Mouse (Mus musculus) granulocyte monocyte progenitor cell, adult 5-6 weeks (primary cell): Measurements from ENCODE around the gene Ldlrad3. TPM values are rescaled to one million over a fixed set of nuclear protein-coding genes. Genes with fewer than 3 reads are reported as not detected.

ENCODE experiments used
- ATAC-seq: replicated peaks from 2 replicates; pipeline ENCODE4 v1.8.0; 2016; ENCODE audit warnings: mild to moderate bottlenecking, moderate TSS enrichment, inconsistent platforms; ENCODE audit not compliant: poor library complexity, severe bottlenecking
- total RNA-seq, 2 experiments: library from RNA; stranded (forward) in 1 of 2; stranded (reverse) in 1 of 2; fragments of 200-712, 200-1000 nt in 1 of 2; fragments of >200 nt in 1 of 2; fragmentation: Nextera tagmentation in 1 of 2; gene quantifications; 2 replicates each; pipeline ENCODE4 v1.2.3; 2014 to 2017

The Ldlrad3 gene
- total RNA-seq, 2 experiments from 2014 or later = 25.7 to 30.3 TPM

DNA sequence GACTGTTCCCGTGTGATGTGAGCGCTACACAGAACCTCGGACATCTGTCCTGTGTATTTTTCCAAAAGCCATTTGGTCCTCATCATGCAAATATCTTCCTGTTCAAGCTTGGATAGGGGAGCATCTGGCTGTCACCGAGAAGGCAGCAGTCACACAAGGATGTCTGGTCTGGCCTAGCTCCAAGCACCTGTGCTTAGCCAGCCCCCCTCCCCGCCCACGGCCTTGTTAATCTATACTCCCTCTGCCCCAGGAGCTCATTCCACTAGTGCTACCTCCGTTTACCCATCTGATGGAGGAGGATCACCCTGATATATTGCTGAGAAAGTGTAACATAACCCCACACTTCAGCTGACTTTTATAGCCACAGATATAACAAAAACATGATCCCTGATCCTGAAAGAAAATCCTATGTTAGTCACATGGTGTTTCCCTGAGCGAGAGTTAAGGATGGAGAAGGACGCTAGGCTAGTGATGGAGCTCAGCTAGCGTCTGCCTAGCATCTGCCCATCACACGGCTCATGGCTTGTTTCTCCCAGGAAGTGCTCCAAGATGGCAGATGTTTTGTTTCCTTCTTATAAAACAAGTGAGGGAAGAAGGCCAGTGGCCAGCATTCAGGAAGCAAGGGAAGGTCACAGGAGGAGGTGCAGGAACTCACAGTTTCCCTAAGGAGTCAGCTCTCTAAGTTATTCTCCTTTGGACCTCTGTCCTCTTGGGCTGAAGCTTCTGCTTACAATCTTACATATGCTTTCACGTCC lies 66.3 kb downstream of the Ldlrad3 start:
- no peak for ATAC-seq

DNA sequence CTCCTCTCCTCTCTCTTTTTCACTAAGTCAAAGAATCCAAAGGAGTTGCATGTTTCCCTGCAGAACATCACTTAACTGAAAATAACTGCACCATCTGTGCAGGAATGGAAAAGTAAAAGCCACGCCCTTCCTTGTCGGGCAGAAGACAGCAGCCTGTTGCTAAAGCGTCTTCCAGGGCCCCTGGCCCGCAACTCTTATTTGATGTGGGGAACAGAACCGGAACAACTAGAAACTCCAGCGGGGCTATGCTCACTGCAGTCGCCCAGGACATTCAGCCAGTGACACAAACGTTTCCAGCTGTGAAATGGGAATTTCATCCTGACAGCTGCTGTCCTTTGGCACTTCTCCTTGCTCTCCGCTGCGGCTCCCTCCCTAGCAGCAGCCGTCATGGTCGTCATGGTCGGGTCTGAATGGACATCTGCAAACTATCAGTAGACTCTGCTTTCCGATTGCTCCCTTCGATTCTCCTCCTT lies 67.2 kb downstream of the Ldlrad3 start:
- ATAC-seq = no peak

DNA sequence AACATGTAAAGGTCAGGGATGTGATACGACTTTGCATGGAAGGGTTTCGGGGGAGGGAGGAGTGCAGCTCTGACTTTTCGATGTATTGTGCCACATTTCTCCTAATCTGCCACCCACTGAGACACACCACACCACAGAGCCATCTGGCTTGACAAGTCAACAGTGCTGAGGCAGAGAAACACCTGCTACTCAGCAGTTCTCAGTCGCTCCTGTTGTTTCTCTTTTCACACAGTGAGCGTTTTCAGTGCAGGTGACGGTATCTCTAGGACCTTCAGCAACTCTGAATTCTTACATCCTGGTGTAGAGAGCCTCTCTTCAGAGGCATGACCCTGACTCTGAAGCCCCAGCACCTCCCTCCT lies 68.8 kb downstream of the Ldlrad3 start:
- peak; percentile 24; the same call in 1 of the 2 replicates for ATAC-seq

DNA sequence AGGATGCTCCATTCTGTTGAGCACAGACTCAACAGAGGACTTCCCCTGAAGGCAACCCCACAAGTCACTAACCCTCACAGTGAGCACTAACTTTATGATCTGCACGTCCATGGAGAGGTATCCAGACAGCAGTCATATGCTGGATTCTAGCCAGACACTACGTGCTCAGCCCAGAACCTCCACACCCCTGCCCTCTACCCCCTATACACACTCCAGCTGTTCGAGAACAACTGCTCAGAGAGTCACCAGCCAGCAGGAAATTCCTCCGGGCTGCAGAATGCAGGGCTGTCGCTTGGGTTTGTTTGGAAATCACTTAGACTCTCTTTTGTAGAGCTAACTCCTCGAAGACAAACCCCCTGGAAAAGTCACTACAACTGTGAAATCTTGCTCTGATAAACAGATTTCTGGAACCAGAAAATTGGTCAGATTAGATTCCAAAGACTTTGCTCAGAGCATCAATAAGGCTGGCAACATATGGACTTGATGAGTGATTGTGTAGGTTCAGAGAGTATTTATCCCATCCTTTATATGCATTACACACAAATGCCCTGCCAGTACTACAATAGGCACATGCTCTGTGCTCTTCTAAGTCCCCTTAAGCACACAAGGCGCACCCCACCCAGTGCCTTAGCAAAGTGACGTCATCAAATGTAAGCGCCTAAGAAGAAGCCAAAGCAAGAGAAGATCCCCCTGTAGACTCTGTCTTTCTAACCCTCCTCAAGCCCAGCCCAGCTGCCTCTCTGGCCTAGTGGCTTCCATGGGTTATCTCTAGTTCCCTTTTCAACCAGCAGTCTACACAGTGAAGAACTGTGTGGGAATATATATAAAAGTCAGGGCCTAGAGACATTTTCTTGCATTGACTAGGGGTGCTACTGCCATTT lies 69.4 kb downstream of the Ldlrad3 start:
- peak; percentile 31; the same call in 1 of the 2 replicates for ATAC-seq

DNA sequence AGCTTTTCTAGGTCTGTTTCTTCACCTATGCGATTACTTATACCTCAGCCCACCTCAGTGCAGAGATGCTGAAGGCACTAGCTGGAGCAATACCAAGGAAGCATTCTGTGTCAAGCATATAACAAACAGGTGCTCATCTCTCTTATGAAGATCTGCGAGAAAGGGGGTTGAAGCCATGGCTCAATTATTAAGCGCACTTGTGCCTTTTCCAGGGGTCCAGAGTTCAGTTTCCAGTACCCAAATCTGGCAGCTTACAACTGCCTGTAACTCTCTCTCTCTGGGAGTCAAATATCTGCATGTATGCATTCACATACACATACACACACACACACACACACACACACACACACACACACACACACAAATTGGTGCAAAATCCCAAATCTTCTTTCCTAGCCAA lies 72.4 kb downstream of the Ldlrad3 start:
- ATAC-seq = no peak

DNA sequence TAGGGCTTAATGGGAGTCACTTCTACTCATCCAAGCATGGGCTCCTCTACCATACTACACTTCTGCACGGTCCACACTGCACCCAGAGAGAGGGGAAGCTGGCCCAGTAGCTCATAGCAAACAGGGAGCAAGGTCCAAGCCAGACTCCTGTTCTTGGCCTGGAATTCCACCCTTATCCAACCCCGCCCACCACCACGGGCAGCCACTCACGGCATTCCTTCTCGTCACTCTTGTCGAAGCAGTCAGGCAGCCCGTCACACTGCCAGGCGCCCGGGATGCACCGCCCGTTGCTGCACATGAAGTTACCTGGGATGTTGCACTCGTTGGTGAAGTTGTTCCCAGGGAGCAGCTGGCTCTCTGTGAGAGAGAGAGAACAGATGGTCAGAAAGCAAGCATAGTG lies 72.9 kb downstream of the Ldlrad3 start:
- no peak for ATAC-seq

DNA sequence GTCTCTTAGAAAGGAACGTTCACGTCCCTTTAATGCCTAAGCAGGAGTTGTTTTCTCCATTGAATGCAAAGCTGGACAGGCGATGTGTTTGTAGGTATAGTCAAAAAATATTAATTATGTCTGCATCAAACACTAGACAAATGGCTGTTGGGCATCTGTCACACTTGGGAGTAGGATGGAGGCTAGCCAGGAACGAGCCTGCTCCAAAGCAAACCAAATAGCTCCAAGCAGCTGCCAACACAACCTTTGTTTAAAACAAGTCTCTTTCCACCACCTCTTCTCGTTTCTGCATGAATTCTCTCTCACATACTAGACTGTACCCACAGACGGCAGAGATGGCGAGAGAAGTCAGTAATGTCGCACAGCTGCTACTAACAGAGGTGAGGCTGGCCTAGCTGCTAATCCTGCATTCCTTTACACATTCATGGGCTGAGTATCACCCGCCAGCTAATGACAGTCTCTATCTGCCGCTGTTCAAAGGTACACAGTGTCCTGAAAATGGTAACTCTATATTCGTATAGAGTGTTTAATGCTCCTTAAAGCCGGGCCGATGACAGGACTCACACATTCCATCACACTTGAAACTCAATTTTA lies 74.2 kb downstream of the Ldlrad3 start:
- ATAC-seq = no peak

DNA sequence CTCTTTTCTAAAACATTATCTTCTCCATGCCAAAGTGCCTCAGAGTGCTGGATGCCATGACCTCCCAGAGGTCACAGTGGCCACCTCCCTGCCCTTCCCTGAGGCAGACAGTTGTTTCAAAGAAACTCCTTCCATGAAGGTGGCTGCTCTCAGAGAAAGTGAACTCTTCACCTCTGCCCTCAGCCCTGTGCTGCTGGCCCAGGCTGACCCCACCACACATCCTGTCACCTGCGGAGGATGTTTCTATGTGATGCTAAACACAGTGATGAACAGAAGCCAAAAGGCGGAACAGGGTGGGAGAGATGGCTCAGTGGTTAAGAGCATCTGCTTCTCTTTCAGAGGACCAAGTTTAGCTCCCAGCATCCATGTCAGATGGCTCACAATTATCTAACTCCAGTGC lies 75.9 kb downstream of the Ldlrad3 start:
- ATAC-seq = no peak

DNA sequence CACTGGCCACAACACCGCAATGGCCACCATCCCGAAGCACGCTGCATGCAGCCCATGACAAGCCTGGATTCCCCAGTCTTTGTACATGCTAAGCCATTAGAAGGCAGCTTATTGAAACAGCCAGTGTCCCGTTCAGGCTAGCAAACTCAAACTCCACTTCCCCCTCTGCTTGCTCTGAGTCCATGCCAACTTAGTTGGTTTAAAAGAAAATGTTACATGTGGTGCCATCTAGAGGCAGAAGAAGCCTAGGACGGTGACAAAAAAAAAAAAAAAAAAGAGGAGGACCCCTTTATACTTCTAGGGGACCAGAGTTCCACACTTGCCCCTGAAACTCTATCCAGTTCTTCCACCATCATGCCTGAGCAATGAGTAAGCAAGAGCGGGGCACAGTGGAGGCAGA lies 78.9 kb downstream of the Ldlrad3 start:
- ATAC-seq = peak; percentile 78

DNA sequence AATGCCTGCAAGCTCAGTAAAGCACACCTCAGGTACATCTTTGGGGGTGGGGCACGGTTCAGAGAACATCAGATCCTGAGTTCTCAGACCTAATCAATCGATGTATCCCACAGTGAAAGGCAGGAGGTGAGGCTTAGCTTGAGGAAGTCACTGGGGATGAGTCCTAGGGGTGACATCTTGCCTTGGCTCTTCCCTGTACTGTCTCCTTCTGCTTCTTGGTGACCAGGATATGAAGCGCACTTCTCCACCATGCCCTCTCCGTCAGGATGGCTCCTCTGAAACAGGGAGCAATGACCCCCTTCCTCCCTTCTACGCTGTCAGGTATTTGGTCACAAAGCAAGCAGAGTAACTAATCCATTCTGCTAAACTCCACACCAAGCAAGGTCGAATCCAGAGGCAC lies 79.5 kb downstream of the Ldlrad3 start:
- ATAC-seq = no peak

DNA sequence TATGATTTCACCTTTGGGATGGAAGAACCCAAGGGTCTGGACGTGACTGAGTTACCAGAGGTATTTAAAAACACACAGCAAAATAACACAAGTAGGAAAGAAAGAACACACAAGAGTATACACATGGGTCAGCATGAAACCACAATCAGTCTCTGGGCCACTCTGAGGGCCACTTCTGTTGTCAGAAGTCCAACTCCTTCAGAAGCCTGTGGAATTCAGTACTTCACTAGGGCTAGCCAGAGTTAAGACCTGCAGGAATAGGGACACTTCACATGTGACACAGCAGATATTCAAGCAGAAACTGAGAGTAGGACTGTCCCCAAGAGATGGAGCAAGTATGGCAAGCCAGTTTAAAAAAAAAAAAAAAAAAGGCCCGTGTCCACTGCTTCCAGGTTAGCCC lies 80.7 kb downstream of the Ldlrad3 start:
- no peak for ATAC-seq

DNA sequence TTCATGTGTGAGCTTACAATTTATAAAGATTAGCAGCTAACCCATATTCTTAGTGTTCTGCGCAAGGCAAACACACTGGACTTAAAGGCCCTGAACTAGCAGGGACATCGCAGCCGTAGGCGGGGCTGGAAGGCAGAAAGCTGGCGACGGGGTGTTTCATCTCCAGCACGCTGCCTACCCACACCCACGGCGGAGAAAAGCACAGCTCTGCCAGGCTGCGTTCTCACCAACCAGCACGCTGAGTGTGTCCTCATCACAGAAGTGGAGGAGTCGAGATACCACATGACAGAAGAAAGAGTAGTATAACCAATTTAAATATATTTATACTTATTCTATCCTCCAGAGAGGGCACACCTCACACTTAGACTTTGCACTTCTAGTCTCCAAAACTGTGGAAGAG lies 82.2 kb downstream of the Ldlrad3 start:
- ATAC-seq = no peak

DNA sequence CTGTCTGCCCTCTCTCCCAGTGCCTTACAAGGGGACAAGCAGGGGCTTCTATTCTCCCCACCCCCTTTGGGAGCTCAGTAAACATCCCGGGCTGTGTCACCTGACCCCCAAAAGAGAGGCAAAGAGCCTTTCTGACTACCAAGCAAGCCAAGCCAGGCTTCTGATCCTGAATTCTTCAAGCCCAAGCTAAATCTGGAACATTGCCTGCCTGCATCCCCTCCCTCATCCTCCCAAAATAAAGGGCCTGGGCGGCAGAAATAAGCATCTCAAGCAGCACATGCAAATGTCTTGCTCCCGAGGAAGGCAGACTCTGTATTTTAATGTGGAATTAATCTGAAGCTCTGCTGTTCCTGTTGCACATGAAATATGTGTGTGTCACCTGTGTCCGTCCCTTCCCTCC lies 85.7 kb downstream of the Ldlrad3 start:
- no peak for ATAC-seq

DNA sequence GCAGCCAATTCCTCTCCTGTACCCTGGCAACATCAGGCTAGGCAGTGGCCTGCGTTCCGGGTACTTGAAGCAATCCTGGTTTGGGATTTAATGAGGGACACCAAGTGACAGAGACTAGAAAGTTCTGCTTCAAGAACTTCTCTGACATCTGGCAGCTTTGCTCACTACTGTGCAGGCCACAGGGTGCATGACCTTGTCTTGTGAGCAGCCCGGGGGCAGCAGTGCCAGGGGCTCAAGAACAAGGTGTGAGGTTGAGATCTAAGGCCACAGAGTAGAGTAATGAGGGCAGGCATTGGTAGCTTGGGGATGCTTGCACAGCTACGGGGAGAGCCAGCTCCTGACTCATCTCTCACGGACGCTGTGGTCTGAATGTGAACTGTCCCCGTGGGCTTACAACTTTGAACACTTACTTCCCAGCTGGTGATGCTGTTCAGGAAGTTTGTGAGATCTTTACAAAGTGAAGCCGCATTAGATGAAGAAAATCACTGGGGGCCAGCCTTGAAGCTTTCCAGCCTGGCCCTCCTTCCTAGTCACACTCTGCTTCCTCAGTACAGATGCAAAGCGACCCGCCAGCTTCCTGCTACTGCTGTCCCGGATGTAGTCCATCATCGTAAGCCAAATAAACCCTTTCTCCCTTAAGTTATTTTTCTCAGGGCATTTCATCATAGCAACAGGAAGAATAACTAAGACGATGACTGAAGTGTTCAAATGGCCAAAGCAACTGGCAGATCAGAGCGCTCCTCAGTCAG lies 86.3 kb downstream of the Ldlrad3 start:
- no peak for ATAC-seq

DNA sequence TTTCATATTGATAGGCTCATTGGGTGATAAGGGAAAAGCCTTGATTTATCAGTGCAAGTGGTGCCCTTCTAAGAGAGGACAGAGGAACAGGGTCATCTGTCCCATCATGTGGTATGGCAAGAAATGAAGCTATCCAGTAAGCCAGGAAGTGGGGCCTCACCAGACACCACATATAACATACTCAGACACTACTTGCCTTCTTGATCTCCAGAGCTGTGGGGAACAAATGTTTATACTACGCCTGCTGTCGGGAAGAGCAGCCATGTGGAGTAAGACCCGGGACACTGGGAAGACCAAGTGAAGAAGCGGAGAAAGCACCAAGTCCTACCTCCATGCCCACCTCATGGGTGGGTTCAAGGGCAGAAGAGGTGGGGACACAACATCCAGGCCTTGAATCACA lies 86.9 kb downstream of the Ldlrad3 start:
- ATAC-seq = no peak

DNA sequence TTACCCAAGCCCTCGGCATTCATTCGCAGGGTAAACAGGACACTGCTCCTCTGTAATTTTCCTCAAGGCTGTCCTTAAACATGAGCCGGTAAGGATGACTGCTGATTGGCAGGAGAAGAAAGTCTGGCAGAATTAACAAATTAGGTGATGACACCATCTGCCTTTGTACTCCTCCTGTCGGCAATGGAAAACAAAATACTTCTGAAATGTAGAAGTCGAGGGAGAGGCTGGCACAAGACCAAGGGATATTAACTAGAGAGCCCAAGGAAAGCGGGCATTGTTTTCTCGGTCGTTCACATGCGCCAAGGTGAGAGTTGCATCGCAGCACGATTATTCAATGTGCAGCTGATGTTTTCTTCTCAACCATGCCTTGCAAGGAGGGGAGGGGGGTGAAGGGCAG lies 91.4 kb downstream of the Ldlrad3 start:
- no peak for ATAC-seq

DNA sequence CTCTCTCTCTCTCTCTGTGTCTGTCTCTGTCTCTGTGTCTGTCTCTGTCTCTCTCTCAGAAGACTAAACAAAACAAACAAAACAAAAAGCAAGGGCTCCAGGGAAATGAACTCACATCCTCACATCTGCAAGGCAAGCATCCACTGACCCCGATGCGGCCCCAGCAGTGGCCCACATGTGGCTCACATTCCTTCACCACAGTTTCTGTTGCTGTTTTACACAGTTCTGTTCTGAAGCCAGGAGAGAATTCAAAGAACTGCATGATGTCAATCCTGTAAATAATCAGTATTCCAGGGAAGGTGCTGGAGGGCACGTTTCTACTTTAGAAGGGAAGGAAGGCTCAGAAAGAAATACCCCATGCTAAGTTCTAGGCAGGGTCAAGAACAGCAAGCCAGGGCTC lies 91.9 kb downstream of the Ldlrad3 start:
- ATAC-seq = no peak

DNA sequence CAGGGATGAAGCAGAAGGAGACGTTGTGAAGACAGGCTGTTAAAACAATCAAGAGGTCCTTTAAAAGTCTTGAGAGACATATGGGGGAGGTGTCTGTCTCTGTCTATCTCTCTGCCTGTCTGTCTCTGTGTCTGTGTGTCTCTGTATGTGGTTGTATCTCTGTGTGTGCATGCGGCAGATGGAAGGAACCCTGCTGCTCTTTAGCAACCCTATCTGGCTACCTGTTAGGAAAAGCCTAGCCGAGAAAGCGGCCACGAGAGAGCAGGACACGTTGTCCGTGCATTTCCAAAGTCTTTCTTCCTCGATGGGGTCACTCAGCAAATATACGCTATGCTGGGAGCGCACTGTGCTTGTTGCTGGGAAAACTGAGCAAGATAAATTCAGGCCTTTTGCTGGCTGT lies 93.6 kb downstream of the Ldlrad3 start:
- no peak for ATAC-seq

DNA sequence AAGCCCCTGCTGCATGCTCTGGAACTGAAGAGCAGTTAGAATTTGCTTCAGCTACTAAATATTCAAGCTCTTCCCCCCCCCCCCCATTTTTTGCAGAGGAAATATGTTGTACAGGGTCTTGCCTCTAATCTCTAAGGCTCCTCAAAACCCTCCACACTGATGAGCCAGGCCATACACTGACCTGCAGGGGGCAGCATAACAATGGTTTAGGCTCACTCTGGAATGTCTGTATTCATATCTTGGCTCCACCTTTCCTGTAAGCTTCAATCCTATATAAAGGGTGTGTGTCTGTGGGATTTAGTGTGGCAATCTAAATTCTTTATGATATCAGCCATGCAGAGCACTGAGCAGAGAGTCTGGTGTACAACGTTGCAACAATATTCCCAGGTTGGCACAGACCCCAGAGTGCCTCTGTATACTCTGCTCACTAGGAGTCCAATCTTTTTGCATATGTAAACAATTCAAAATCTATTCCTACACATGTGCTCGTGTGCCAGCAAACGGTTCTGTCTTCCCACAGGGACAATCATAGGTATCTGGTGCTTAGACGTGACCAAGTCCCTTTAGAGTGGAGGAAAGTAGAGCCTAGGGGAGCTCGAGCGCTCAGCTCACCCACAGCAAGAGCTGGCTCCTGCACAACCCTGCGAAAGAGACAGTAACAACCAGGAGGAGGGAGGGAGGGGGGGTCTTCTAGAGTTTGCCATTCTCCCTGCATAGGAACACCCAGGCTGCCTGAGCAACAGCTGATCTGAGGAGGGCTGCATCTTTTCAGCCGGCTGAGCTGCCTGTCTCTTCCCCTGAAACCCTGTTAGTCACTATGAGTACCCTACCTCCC lies 94.5 kb downstream of the Ldlrad3 start:
- peak; percentile 77 for ATAC-seq

DNA sequence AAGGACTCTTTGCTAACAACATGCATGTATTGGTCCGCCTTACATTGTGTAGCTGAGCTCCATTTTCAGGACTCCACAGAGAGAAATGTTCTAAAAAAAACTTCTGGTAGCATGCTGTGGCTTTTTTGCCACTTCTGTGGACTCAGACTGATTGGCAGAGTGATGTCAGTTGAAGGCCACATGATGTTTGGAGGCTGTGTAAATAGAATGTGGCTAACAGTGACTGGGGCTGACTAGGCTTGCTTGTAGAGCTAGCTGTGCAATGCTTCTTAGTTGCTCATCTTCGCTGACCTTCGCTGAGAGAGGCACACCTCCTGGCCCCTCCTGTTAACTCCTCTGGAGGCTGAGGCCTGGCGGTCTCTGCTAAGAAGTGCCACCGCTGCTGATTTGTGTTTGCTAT lies 98.4 kb downstream of the Ldlrad3 start:
- no peak for ATAC-seq
